Mouse (Mus musculus) small intestine, adult 2 months (tissue): Measurements from ENCODE around the gene Nt5dc3.

Source experiments
- CTCF ChIP-seq: fragments of 200-500 bp; IDR thresholded peaks from 2 replicates; pipeline ENCODE4 v1.5.1; 2012; ENCODE audit warnings: low read depth, mild to moderate bottlenecking, control low read depth, inconsistent platforms, low read length, moderate library complexity, mixed read lengths; ENCODE audit not compliant: insufficient replicate concordance, insufficient read length; ENCODE audit errors: extremely low read depth
- POLR2A ChIP-seq: fragments of 200-500 bp; IDR thresholded peaks from 2 replicates; pipeline ENCODE4 v1.6.1; 2012; ENCODE audit warnings: low read depth, mild to moderate bottlenecking, control low read depth, inconsistent platforms, low read length, moderate library complexity

GRCm38 (mm10) chr10:86886434-86886833, 107.6 kb downstream of the Nt5dc3 start:
- TF ChIP-seq CTCF (no peak), POLR2A (no peak)
